Mouse (Mus musculus) gastrocnemius, postnatal 14 days (tissue): ENCODE measurements around the gene Mgat4b. TPM values are rescaled to one million over a fixed set of nuclear protein-coding genes. Genes with fewer than 3 reads are reported as not detected.

Source experiments
- DNase-seq: peaks from one replicate; pipeline ENCODE4 v3.0.0; 2021; ENCODE audit warnings: mixed read lengths
- intact Hi-C: fragments of 180-260 bp; cut with DNase I; formaldehyde crosslinking; loops from one replicate; pipeline ENCODE4 v1.15.1; 2025; ENCODE audit warnings: low total_unique reads
- microRNA-seq, 2 experiments: library from miRNA; unstranded; fragments of <30 nt; microRNA quantifications; one replicate each; pipeline ENCODE4 v1.2.0; 2021
- total RNA-seq, 2 experiments: library from RNA; stranded (reverse); gene quantifications; 2 replicates each; pipeline ENCODE4 v1.2.3; 2021

Mgat4b gene
- total RNA-seq, 2 experiments from 2014 or later = 24.8 to 25.5 TPM

- no peak for DNase-seq
- intact Hi-C loops = no loop called here
Observed at GRCm38 (mm10) chr11:50275077-50275476, 64.4 kb downstream of the Mgat4b start.

GRCm38 (mm10) chr11:50275568-50276151 lies 65.0 kb downstream of the Mgat4b start:
- DNase-seq = no peak
- intact Hi-C loops = no loop called here

GRCm38 (mm10) chr11:50277025-50277424 lies 66.3 kb downstream of the Mgat4b start:
- no peak for DNase-seq
- intact Hi-C loops = no loop called here

GRCm38 (mm10) chr11:50277706-50278105 lies 67.0 kb downstream of the Mgat4b start:
- intact Hi-C loops = no loop called here
- DNase-seq = no peak

- no peak for DNase-seq
- intact Hi-C loops = no loop called here
Observed at GRCm38 (mm10) chr11:50279005-50279404, 68.3 kb downstream of the Mgat4b start.

GRCm38 (mm10) chr11:50280053-50280452 lies 69.4 kb downstream of the Mgat4b start:
- intact Hi-C loops = no loop called here

More at GRCm38 (mm10) chr11:50280053-50280452, 69.4 kb downstream of the Mgat4b start:
- DNase-seq = no peak

Small RNA genes lying within 50 kb of the gene (microRNA-seq; reads per million reads assigned to microRNA genes)
- 0 to 0.50 reads per million in 2 experiments for gene Mir6919

Other genes with a start within 250 kb of the Mgat4b start
- gene Rnf130, start 185.5 kb upstream of the Mgat4b start, total RNA-seq = 10 to 100 TPM; 31.2 to 33.2 TPM
- gene Tbc1d9b, start 79.5 kb upstream of the Mgat4b start, total RNA-seq = 10 to 100 TPM; 22.7 to 23.4 TPM
- 1 to 10 TPM; 5.0 to 5.4 TPM for gene Mrnip, start 36.4 kb upstream of the Mgat4b start, total RNA-seq
- gene Sqstm1, start 63 bp upstream of the Mgat4b start, total RNA-seq = 100 to 1,000 TPM; 217 to 261 TPM
- gene Ltc4s, start 27.7 kb downstream of the Mgat4b start, total RNA-seq = 1 to 10 TPM; 1.9 to 2.0 TPM
- 1 to 10 TPM; 9.0 to 9.1 TPM for gene Maml1, start 81.4 kb downstream of the Mgat4b start, total RNA-seq
- 100 to 1,000 TPM; 104 to 133 TPM for gene Canx, start 114.8 kb downstream of the Mgat4b start, total RNA-seq
- gene Cby3, start 143.6 kb downstream of the Mgat4b start, total RNA-seq = not detected
- gene Hnrnph1, start 166.1 kb downstream of the Mgat4b start, total RNA-seq = 10 to 100 TPM; 77.9 to 81.6 TPM
- gene Rufy1, start 220.2 kb downstream of the Mgat4b start, total RNA-seq = 10 to 100 TPM; 17.4 to 18.2 TPM